Mouse (Mus musculus) testis, adult 2 months (tissue): ENCODE data around the gene Sstr5. TPM values are rescaled to one million over a fixed set of nuclear protein-coding genes. Genes with fewer than 3 reads are reported as not detected.

ENCODE experiments used
- H3K27ac ChIP-seq: fragments of 200-500 bp; 2 replicates; pipeline ENCODE4 v1.5.1; 2012; ENCODE audit warnings: low read depth, low read length; ENCODE audit not compliant: control insufficient read depth, insufficient read depth
- H3K27me3 ChIP-seq: fragments of 200-500 bp; 2 replicates; pipeline ENCODE4 v1.6.1; 2012; ENCODE audit warnings: mild to moderate bottlenecking, low read length, moderate library complexity; ENCODE audit not compliant: control insufficient read depth, insufficient read depth
- H3K36me3 ChIP-seq: fragments of 200-500 bp; 2 replicates; pipeline ENCODE4 v1.6.1; 2012; ENCODE audit warnings: mild to moderate bottlenecking, low read length; ENCODE audit not compliant: control insufficient read depth, insufficient read depth
- H3K4me1 ChIP-seq: fragments of 200-500 bp; 2 replicates; pipeline ENCODE4 v1.6.1; 2012; ENCODE audit warnings: low read length; ENCODE audit not compliant: control insufficient read depth, insufficient read depth
- H3K4me3 ChIP-seq: fragments of 200-500 bp; 2 replicates; pipeline ENCODE4 v1.5.1; 2012; ENCODE audit warnings: low read depth, mild to moderate bottlenecking, low read length, moderate library complexity, mixed read lengths; ENCODE audit not compliant: control insufficient read depth
- CTCF ChIP-seq: fragments of 200-500 bp; IDR thresholded peaks from 2 replicates; pipeline ENCODE4 v1.5.1; 2012; ENCODE audit warnings: low read depth, mild to moderate bottlenecking, inconsistent platforms, low read length, moderate library complexity; ENCODE audit not compliant: control insufficient read depth, insufficient read depth, insufficient replicate concordance
- POLR2A ChIP-seq: fragments of 200-500 bp; IDR thresholded peaks from 2 replicates; pipeline ENCODE4 v1.6.1; 2012; ENCODE audit warnings: low read depth, mild to moderate bottlenecking, inconsistent platforms, low read length, moderate library complexity; ENCODE audit not compliant: control insufficient read depth
- polyA plus RNA-seq: library from polyadenylated mRNA; depleted of rRNA; stranded (reverse); fragments of >200 nt; gene quantifications from 2 replicates; pipeline ENCODE4 v1.2.3, GENCODE M21; 2012

Gene Sstr5
- polyA plus RNA-seq, 1 experiment: 0.04 TPM

DNA sequence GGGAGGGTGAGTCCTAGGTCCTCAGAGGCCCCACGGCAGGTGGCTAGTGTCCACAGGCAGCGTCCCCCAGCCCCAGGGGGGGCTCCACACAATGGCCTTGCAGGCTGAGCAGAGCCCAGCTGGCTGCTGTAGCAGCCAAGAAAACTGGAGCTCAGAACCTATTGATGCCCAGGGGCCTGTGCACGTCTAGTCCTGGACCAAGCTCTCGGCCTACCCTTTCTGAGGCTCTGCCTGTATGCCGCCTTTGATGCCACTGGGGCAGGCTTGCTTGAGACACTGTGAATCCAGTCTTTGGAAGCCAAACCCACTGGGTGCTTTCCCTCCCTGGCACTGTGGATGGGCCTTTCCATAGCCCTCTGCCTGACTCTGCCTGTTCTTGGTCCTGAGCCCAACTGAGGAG lies 22.4 kb upstream of the Sstr5 start:
- no peaks in the 10 kb centered on the region for H3K4me1 ChIP-seq
- TF ChIP-seq CTCF (no peak), POLR2A (no peak)
- no peak overlapping the region for H3K27ac ChIP-seq
- H3K4me3 ChIP-seq: no peak overlapping the region
- H3K36me3 ChIP-seq: no peaks in the 10 kb centered on the region
- no peaks in the 10 kb centered on the region for H3K27me3 ChIP-seq

DNA sequence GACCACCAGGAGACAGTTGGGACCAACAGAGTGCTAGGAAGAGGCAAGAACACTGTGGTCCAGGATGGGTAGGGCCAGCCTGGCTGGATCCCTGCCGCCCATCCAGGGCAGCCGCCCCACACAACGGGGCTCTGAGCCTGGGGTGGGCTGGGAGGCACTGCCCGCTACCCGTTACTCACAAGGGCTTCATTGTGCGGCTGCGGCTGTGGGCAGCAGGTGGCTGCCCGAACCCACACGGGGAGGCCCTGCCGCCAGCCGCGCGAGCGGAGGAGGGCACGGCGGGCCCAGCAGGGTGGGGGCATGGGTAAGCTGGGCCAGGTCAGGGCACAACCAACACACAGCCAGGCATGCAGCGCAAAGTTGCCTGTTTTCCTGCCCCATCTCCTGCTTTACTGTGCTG lies 21.1 kb upstream of the Sstr5 start:
- Histone ChIP-seq H3K4me1 (no peaks in the 10 kb centered on the region), H3K27me3 (no peaks in the 10 kb centered on the region), H3K27ac (no peak overlapping the region), H3K36me3 (no peaks in the 10 kb centered on the region), H3K4me3 (no peak overlapping the region)
- TF ChIP-seq CTCF (no peak), POLR2A (no peak)

DNA sequence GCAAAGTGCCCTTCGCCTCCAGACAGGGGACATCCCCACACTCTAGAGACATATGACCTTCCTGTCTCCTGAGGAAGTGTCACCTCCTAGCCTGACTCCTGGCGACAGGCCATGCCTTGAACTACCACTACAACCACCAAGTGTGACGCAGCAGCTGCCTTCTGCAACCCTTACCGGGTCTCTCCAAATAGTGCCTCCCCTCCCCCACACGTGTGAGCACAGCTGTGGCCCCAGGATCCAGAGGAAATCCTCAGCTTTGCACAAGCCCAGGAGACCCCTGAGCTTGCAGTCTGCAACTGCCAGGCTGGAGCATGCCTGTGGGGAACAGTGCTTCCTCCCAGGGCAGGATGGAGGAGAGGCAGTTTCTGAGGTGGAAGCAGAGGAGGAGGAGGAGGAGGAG lies 19.2 kb upstream of the Sstr5 start:
- TF ChIP-seq POLR2A: no peak
- no peak for TF ChIP-seq CTCF
- Histone ChIP-seq H3K27ac (no peak overlapping the region), H3K27me3 (no peaks in the 10 kb centered on the region), H3K4me3 (no peak overlapping the region), H3K36me3 (no peaks in the 10 kb centered on the region), H3K4me1 (no peaks in the 10 kb centered on the region)

GRCm38 (mm10) chr17:25514055-25514454 lies 17.0 kb upstream of the Sstr5 start:
- Histone ChIP-seq H3K4me3 (no peak overlapping the region), H3K4me1 (no peaks in the 10 kb centered on the region), H3K27me3 (no peaks in the 10 kb centered on the region), H3K27ac (no peak overlapping the region), H3K36me3 (no peaks in the 10 kb centered on the region)
- TF ChIP-seq POLR2A (no peak), CTCF (no peak)

DNA sequence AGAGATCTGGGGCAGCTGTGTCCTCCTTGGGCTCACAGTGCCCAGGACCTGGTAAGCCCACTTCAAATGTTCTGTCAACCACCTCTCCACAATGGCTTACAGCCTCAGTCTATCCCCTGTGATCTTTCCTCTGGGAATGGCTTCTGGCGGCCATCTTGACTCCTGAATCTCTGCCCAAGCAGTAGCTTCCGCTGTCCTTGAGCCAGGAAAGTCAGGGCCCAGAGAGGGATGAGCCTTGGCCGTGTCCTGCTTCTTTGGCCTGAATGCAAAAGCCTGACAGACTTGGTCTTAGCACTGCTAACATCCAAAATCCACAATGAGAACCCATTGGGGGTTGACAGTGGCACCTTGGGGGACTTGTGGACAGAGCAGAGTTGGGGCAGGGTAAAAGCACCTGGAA lies 14.8 kb upstream of the Sstr5 start:
- H3K36me3 ChIP-seq: no peaks in the 10 kb centered on the region
- H3K4me1 ChIP-seq: no peaks in the 10 kb centered on the region
- H3K4me3 ChIP-seq: no peak overlapping the region
- TF ChIP-seq POLR2A: no peak
- TF ChIP-seq CTCF: no peak
- H3K27me3 ChIP-seq: no peaks in the 10 kb centered on the region
- no peak overlapping the region for H3K27ac ChIP-seq

DNA sequence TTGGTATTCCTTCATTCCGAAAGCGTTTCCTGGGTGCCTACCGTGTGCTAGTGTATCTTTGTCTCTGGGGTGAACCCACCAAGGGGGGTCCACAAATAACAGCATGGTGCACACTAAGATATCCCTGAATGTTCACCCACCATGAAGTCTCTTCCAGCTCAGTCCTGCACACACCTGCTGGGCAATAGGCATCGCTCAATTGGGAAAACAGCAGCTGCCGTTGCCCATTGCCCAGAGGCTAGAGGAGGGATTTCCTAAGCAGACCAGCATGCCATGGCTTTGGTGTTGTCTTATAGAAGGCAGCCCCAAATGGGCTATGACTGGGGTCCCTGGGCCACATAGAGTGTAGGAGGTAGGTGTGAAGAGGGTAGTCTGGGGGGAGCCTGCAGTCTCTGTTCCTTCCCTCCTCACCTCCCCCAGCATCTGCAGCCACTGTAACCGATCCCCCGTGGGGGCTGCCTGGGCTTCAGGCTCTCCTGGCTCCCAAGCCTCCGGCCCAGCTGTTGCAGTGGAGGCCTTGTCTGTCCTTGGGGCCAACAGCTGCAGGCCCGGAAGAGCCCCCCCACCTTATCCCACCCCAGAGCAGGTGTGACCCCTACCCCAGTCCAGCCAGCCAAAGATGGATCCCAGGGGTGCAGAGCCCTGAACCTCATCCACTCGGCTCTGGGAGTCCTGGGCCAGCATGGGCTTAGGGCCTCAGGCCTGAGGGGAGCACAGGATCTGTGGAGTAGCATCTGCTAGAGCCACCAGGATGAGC lies 13.2 kb upstream of the Sstr5 start:
- H3K4me3 ChIP-seq: no peak overlapping the region
- no peaks in the 10 kb centered on the region for H3K27me3 ChIP-seq
- H3K36me3 ChIP-seq: no peaks in the 10 kb centered on the region
- H3K27ac ChIP-seq: no peak overlapping the region
- H3K4me1 ChIP-seq: no peaks in the 10 kb centered on the region
- no peak for TF ChIP-seq CTCF
- no peak for TF ChIP-seq POLR2A

GRCm38 (mm10) chr17:25508860-25509577 lies 11.9 kb upstream of the Sstr5 start:
- H3K4me1 ChIP-seq: no peaks in the 10 kb centered on the region
- TF ChIP-seq CTCF (peak; percentile 32; the same call in 1 of the 2 replicates), POLR2A (no peak)
- H3K36me3 ChIP-seq: no peaks in the 10 kb centered on the region
- no peak overlapping the region for H3K4me3 ChIP-seq
- no peak overlapping the region for H3K27ac ChIP-seq
- no peaks in the 10 kb centered on the region for H3K27me3 ChIP-seq
